Mouse (Mus musculus): ENCODE results near the gene Gfod1. TPM values are rescaled to one million over a fixed set of nuclear protein-coding genes. Genes with fewer than 3 reads are reported as not detected.

Gfod1 gene
- total and polyA plus RNA-seq, 2 experiments from 2014 or later, result 3.0 to 16.6 TPM

- H3K27ac ChIP-seq (ENCODE audit: low read depth, low read length), result no peak overlapping the region
- no peak overlapping the region for H3K9ac ChIP-seq
- H3K36me3 ChIP-seq (ENCODE audit: insufficient read depth), result no peaks in the 10 kb centered on the region
- no peaks in the 10 kb centered on the region for H3K27me3 ChIP-seq (ENCODE audit: insufficient read depth, low read length)
- no peak overlapping the region for H3K4me2 ChIP-seq (ENCODE audit: low read depth)
- DNase-seq (no peak), ATAC-seq (no peak)
- no peaks in the 10 kb centered on the region for H3K9me3 ChIP-seq (ENCODE audit: low read length)
- no peak overlapping the region for H3K4me3 ChIP-seq (ENCODE audit: low read depth, low read length)
- no peak for TF ChIP-seq CTCF (IDR thresholded peaks at IDR 0.05; ENCODE audit: low read depth)
- over 99% methylated on average over 4 of the region's 4 CpGs for WGBS
- H3K4me1 ChIP-seq (ENCODE audit: insufficient read depth), result no peaks in the 10 kb centered on the region
Measured at GRCm38 (mm10) chr13:43187736-43188135, 116.2 kb downstream of the Gfod1 start.

GRCm38 (mm10) chr13:43183248-43184055 lies 120.5 kb downstream of the Gfod1 start:
- no peaks in the 10 kb centered on the region for H3K9me3 ChIP-seq (ENCODE audit: low read length)
- H3K9ac ChIP-seq, result no peak overlapping the region
- no peaks in the 10 kb centered on the region for H3K4me1 ChIP-seq (ENCODE audit: insufficient read depth)
- no peaks in the 10 kb centered on the region for H3K36me3 ChIP-seq (ENCODE audit: insufficient read depth)
- WGBS, result 27% methylated on average over 8 of the region's 8 CpGs
- H3K27ac ChIP-seq (ENCODE audit: low read depth, low read length), result no peak overlapping the region
- ATAC-seq, result peak; percentile 64
- peak overlapping the region; percentile 25 for H3K4me3 ChIP-seq (ENCODE audit: low read depth, low read length)
- no peak for TF ChIP-seq CTCF (IDR thresholded peaks at IDR 0.05; ENCODE audit: low read depth)
- no peaks in the 10 kb centered on the region for H3K27me3 ChIP-seq (ENCODE audit: insufficient read depth, low read length)
- DNase-seq, result no peak
- peak overlapping the region; percentile 45 for H3K4me2 ChIP-seq (ENCODE audit: low read depth)

GRCm38 (mm10) chr13:43182465-43183201 lies 121.3 kb downstream of the Gfod1 start:
- ATAC-seq, result peak; percentile 82
- Histone ChIP-seq H3K27ac (ENCODE audit: low read depth, low read length) (no peak overlapping the region; the same call in 1 of the 2 replicates), H3K4me3 (ENCODE audit: low read depth, low read length) (peak overlapping the region; percentile 25), H3K4me2 (ENCODE audit: low read depth) (peak overlapping the region; percentile 45), H3K27me3 (ENCODE audit: insufficient read depth, low read length) (no peaks in the 10 kb centered on the region), H3K36me3 (ENCODE audit: insufficient read depth) (no peaks in the 10 kb centered on the region), H3K9ac (no peak overlapping the region), H3K4me1 (ENCODE audit: insufficient read depth) (no peaks in the 10 kb centered on the region), H3K9me3 (ENCODE audit: low read length) (no peaks in the 10 kb centered on the region)
- 4% methylated on average over 14 of the region's 14 CpGs for WGBS
- peak; percentile 94 for DNase-seq
- TF ChIP-seq CTCF (IDR thresholded peaks at IDR 0.05; ENCODE audit: low read depth), result peak; percentile 95

GRCm38 (mm10) chr13:43181104-43181503 lies 122.9 kb downstream of the Gfod1 start:
- H3K27me3 ChIP-seq (ENCODE audit: insufficient read depth, low read length), result no peaks in the 10 kb centered on the region
- H3K27ac ChIP-seq (ENCODE audit: low read depth, low read length), result no peak overlapping the region
- no peak for TF ChIP-seq CTCF (IDR thresholded peaks at IDR 0.05; ENCODE audit: low read depth)
- no peak overlapping the region for H3K4me3 ChIP-seq (ENCODE audit: low read depth, low read length)
- H3K9ac ChIP-seq, result no peak overlapping the region
- no peaks in the 10 kb centered on the region for H3K9me3 ChIP-seq (ENCODE audit: low read length)
- no peaks in the 10 kb centered on the region for H3K36me3 ChIP-seq (ENCODE audit: insufficient read depth)
- 68% methylated on average over 7 of the region's 7 CpGs for WGBS
- no peak for DNase-seq
- no peak overlapping the region for H3K4me2 ChIP-seq (ENCODE audit: low read depth)
- ATAC-seq, result no peak
- no peaks in the 10 kb centered on the region for H3K4me1 ChIP-seq (ENCODE audit: insufficient read depth)

GRCm38 (mm10) chr13:43177317-43177716 lies 126.7 kb downstream of the Gfod1 start:
- Histone ChIP-seq H3K9ac (no peak overlapping the region), H3K4me3 (ENCODE audit: low read depth, low read length) (no peak overlapping the region), H3K9me3 (ENCODE audit: low read length) (no peaks in the 10 kb centered on the region), H3K27ac (ENCODE audit: low read depth, low read length) (no peak overlapping the region), H3K4me2 (ENCODE audit: low read depth) (no peak overlapping the region), H3K36me3 (ENCODE audit: insufficient read depth) (no peaks in the 10 kb centered on the region), H3K27me3 (ENCODE audit: insufficient read depth, low read length) (no peaks in the 10 kb centered on the region), H3K4me1 (ENCODE audit: insufficient read depth) (no peaks in the 10 kb centered on the region)
- no peak for TF ChIP-seq CTCF (IDR thresholded peaks at IDR 0.05; ENCODE audit: low read depth)
- DNase-seq, result no peak
- no peak for ATAC-seq
- WGBS, result 94% methylated on average over 7 of the region's 7 CpGs

GRCm38 (mm10) chr13:43176676-43177075 lies 127.3 kb downstream of the Gfod1 start:
- Histone ChIP-seq H3K9me3 (ENCODE audit: low read length) (no peaks in the 10 kb centered on the region), H3K4me2 (ENCODE audit: low read depth) (no peak overlapping the region), H3K9ac (no peak overlapping the region), H3K36me3 (ENCODE audit: insufficient read depth) (no peaks in the 10 kb centered on the region), H3K4me1 (ENCODE audit: insufficient read depth) (no peaks in the 10 kb centered on the region), H3K4me3 (ENCODE audit: low read depth, low read length) (no peak overlapping the region), H3K27me3 (ENCODE audit: insufficient read depth, low read length) (no peaks in the 10 kb centered on the region), H3K27ac (ENCODE audit: low read depth, low read length) (no peak overlapping the region)
- ATAC-seq (no peak), DNase-seq (no peak)
- no peak for TF ChIP-seq CTCF (IDR thresholded peaks at IDR 0.05; ENCODE audit: low read depth)
- 94% methylated on average over 3 of the region's 3 CpGs for WGBS

GRCm38 (mm10) chr13:43173262-43173661 lies 130.7 kb downstream of the Gfod1 start:
- WGBS, result 16% methylated on average over 9 of the region's 9 CpGs
- Histone ChIP-seq H3K27ac (ENCODE audit: low read depth, low read length) (no peak overlapping the region), H3K4me2 (ENCODE audit: low read depth) (no peak overlapping the region), H3K4me1 (ENCODE audit: insufficient read depth) (no peaks in the 10 kb centered on the region), H3K4me3 (ENCODE audit: low read depth, low read length) (no peak overlapping the region), H3K9ac (no peak overlapping the region), H3K27me3 (ENCODE audit: insufficient read depth, low read length) (no peaks in the 10 kb centered on the region), H3K36me3 (ENCODE audit: insufficient read depth) (no peaks in the 10 kb centered on the region), H3K9me3 (ENCODE audit: low read length) (no peaks in the 10 kb centered on the region)
- peak; percentile 79 for TF ChIP-seq CTCF (IDR thresholded peaks at IDR 0.05; ENCODE audit: low read depth)
- DNase-seq (peak; percentile 85), ATAC-seq (no peak)
